Mouse (Mus musculus): ENCODE measurements at regions not wholly inside any gene's neighbourhood (a gene's known extent, or its start where the extent isn't known, plus 50 kb on each side); places are given as distances from the start of the nearest gene placed in this dataset.

GRCm38 (mm10) chr2:101370991-101371736, 253.4 kb upstream of the Rag2 start:
- DNase-seq (ENCODE audit: low spot score), result no peak

DNA sequence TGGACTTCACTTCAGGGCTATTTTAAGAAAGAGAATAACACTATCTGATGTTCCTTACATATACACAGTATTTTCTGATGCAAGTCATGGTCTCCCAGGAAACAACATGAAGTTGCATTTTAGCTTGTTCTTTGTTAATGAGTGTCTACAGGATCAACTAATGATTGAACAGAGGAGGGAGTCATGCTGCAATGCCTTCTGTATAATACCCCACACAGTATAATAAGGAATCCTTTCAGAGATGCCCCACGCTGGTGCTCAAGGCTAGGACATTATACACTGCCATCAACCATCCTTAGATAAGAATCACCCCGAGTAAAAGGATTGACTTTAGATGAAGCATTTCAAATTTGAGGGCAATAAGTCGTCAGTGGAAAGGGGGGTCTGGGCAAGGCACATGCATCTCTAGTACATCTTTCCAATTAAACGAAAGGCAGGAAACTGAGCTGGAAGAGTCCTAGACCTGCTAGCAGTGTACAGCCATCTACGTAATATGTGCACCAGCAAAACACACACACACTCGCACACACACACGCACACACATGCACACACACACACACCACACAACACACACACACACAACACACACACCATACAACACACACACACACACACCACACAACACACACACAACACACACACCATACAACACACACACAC, 252.6 kb upstream of the Rag2 start:
- no peak for DNase-seq (ENCODE audit: low spot score)

GRCm38 (mm10) chr2:101380595-101380994, 243.9 kb upstream of the Rag2 start:
- DNase-seq (ENCODE audit: low spot score), result no peak

- no peak for DNase-seq (ENCODE audit: low spot score)
These were observed 209.5 kb upstream of the Rag2 start for GRCm38 (mm10) chr2:101415002-101415401.

- DNase-seq (ENCODE audit: low spot score), result no peak
These were observed 207.8 kb upstream of the Rag2 start for GRCm38 (mm10) chr2:101416702-101417101.

DNA sequence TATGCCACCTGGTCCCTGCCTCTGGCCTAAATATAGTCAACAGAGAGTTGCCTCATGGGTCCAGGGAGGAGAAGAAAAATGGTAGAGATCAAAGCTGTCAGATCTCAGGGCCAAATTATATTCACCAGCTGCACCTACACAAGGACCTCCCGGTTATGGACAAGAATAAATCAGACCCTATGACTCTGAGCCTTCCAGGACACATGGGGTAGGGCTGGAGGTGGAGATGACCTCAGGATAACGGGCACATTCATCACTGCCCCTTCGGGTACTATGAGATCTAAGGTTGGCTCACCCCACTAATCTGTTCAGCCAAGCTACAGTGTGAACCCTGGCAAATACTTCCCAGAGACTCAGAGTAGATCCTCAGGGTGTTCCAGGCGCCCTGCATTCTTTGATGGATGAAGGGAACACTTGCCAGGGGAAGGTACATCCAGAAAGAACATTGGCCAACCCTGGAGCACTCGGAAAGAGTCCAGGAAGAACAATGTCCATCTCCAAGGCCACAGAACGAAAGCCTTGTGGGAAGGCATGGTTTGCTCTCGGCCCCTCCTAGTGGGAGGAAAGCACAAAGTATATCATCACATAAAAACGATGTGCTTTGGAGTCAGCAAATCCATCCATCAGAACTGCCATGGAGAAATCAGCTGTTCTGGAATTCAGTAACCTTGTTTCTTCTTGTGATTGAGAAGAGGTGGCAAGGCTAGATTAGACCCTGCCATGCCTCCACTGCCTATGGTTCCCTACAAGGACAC, 191.2 kb upstream of the Rag2 start:
- no peak for DNase-seq (ENCODE audit: low spot score)

GRCm38 (mm10) chr2:101440231-101440630, 184.3 kb upstream of the Rag2 start:
- DNase-seq (ENCODE audit: low spot score), result no peak

DNA sequence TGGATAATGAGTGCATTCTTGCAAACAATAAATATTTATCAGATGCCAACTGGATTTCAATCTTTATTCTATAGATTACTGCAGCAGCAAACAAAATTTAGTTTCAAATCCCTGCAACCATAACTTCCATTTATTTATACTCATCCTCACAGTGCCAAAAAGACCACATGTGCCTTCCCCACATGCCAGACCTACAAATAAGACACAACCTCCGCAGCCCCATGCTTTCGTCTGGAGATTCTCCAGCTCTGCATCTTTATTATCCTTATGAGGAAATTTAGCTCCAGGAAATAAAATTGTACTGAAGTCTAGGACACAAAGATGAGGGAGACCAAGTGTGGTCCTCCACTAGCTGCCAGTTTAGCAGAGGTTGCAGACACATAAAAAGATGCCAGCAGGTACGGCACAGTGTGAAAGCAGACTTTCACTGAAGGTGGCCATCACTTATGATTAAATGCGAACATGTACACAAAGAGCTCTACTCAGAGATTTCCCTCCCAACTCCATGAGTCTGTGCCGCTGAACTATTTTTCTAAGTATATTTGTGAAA, 183.4 kb upstream of the Rag2 start:
- DNase-seq (ENCODE audit: low spot score), result no peak

DNA sequence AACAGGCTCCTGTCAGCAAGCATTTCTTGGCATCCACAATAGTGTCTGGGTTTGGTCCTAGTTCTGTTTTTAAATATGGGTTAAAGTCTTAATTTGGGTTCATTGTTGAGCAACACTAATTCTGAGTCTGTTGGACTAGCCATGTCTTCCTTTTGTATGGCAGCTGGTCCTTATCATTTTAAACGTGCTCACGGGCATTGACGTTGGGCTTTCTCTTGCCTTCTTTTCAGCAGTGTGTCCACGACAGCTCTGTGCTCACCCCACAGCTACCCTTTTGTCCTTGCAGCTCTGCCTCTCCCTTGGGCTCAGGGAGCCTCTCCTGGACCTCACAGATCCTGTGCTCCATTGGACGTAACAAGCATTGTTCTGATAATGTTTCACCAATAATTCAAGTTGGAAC, 168.9 kb upstream of the Rag2 start:
- no peak for DNase-seq (ENCODE audit: low spot score)

- no peak for DNase-seq (ENCODE audit: low spot score)
These were observed 165.6 kb upstream of the Rag2 start for GRCm38 (mm10) chr2:101458959-101459358.

GRCm38 (mm10) chr2:101462450-101462849, 162.1 kb upstream of the Rag2 start:
- no peak for DNase-seq (ENCODE audit: low spot score)

DNA sequence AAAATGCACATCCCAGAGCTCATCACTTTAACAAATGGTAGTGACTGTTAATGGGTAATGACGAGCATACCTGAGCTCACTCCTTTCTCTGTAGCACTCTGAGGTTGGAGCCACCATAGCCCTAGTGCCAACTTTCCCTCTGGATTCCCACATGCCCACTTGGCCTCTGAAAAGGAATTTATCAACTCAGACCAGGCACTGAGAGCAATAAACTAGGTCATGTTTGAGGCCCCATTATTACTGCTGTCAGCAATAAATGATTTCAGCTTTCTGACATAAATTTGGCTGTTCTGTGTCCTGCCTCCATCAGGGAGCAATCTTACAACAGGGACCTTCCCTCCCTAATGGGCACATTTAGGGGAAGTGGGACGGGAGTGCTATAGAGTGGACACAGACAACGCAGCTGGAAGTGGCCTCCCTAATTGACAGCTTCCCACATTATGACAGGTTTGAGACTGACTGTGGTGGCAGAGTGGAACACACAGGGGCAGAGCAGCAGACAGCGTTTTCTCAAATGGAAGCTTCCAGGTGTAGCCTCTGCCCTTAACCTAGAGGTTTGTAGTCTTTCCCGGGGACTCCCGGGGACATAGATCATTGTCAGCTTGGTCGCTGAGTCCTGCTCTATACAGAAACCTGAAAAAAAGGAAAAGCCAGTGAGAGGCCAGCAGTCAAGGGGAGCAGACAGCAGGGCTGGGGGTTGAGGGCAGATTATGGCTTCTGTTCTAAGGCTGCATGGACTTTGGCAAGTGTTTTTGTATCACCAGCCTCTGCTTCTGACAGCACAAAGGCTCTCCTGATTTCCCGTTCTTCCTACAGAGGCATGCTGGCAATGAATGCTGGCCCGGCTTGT, 160.0 kb upstream of the Rag2 start:
- DNase-seq (ENCODE audit: low spot score), result no peak

DNA sequence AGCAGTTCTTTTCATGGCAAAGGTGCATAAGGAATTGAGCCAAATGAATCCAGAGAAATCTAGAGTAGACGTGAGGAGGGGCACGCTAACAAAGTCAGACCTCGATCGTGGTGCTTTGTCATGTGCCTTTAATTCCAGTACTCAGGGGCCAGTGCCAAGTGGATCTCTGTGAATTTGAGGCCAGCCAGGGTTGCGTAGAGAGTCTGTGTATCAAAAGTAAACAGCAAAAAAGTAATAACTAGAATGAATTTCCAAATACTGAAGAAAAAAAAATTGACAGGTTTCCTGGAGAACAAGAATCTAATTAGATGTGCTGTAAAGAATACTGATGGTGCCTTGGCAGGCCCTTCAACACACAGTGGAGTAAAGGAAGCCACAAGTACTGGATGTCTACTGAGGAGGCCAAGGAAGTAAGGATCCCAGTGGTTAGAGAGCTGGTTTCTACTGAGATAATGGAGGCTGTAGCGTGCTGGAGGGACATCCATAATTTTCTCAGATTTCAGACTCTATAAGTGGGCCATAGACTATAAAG, 153.9 kb upstream of the Rag2 start:
- no peak for DNase-seq (ENCODE audit: low spot score)

DNA sequence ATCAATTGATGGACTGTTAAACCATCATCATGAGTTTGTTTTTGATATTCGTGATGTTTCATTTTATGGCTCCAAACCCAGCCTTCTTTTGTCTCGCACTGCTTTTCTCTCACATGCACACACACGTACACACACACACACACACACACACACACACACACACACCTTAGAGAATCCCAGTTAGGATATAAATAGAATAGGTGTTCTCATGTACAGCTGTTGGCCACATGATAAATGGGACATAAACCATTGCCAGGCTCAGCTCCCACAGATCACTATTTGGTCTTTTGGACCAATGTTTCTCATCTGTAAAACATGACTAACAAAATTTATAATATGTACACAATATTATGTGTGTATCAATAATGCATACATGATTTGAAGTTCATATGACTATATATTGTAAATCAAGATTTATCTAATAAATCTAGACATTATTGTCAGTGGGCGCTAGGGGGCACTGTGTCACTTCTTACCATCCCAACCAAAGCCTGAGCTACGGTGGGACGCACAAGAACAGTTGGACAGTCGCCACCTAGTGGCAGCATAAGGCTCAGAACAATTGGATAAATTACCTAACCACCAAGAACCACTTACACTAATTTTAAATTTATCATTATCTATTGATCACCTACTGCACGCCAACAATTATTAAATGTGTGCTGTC, 151.9 kb upstream of the Rag2 start:
- DNase-seq (ENCODE audit: low spot score), result peak; percentile 53

GRCm38 (mm10) chr2:101473116-101473485, 151.4 kb upstream of the Rag2 start:
- DNase-seq (ENCODE audit: low spot score), result no peak

DNA sequence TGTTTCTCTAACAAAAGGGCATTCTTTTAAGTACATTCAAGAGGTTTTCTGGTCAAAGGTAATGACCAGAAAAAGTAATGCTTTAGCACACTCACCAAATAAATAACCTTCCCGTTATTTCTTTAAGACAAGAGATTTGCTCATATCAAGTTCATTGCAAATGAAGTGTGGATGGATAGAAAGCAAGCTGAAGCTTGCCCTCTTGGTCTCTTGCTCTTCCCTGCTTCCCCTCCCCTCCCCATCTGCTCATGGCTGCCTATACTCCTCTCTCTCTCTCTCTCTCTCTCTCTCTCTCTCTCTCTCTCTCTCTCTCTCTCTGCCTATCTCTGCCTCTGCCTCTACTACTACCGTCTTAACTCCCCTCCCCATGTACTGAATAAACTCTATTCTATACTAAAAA, 147.7 kb upstream of the Rag2 start:
- no peak for DNase-seq (ENCODE audit: low spot score)

DNA sequence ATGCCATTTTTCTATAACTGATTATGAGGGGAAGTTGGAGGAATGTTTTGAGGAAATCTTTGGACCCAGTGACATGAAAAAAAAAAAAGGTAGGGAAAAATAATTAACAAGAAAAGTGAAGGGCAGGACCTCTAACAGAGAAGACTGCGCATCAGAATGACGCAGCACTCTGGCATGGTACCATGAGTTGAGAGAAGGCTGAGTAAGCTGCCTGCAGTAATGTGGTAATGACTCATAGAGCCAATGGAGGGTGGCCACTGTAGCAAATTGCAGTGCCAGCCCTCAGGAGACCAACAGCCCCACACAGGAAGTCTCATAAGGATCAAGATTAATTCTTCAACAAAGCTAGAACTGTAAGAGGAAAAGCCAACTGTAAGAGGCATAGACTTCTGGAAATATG, 134.3 kb upstream of the Rag2 start:
- DNase-seq (ENCODE audit: low spot score), result no peak

DNA sequence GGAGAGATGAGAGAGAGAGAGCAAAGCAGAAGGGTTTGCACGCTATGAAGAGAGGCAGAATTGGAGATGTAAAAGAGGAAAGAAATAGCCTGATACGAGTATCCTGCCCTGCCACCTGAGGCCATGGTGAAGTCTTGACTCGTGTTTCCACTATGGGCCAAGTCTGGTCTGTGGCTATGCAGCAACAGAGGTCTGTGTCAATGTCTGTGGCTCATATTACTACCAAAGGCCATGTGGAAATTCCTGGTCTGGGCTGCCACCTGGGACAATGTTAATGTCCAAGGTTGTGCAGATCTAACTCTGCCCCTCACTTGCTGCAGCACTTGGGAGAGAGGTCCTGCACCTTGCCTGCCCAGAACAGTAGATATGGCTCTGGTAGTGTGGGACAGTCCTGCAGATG, 132.8 kb upstream of the Rag2 start:
- no peak for DNase-seq (ENCODE audit: low spot score)

DNA sequence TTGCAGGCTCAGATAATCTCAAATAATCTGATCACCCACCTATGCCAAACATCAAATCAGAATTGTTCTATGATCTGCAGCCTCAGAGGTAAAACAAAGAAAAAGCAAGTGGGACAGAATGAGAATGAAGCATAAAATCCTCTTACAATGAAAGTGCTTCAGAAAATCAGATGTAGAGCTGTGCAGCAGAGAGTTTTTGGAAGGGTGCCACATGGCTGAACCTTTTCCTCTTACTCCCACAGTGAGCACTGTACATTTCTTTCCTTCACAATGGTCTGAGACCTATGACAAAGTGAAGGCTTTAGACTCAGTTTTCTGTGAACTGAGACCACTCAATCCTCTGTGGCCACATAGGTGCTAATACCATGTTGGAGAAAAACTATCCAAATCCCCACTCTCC, 116.4 kb upstream of the Rag2 start:
- no peak for DNase-seq (ENCODE audit: low spot score)
